Comparison of ENCODE assay signal across 27 mouse cellular contexts in genomic region chr9:60569366-60569765, GRCm38 (mm10). TPM values are rescaled to one million over a fixed set of nuclear protein-coding genes. Genes with fewer than 3 reads are reported as not detected.
DNase-seq lines count a peak whose midpoint lies in the region; ATAC-seq and TF ChIP-seq lines count a peak whose summit lies in the region.
"Had no signal": no experiment of that assay in that cellular context is flagged by ENCODE, and none has a peak within 500 bp of the region (broad histone marks: within the 10 kb centered on the region; RNA-seq: fewer than 3 reads in every experiment).

No protein-coding gene starts in this region.

- H3K4me2 ChIP-seq in forebrain, embryonic 14.5 days (ENCODE audit: low read length), result no peak overlapping the region
- H3K4me2 ChIP-seq in lung, embryonic 14.5 days, result no peak overlapping the region
- H3K4me2 ChIP-seq in lung, postnatal 0 days (replicated peaks; ENCODE audit: low read depth, low read length), result no peak overlapping the region
- H3K4me2 ChIP-seq: limb, embryonic 12.5 days; liver, embryonic 15.5 days; lung, embryonic 15.5 days; midbrain, embryonic 13.5 days had no signal

- no peak for TF ChIP-seq EP300 in lung, postnatal 0 days (IDR thresholded peaks at IDR 0.05)

- no peak overlapping the region for H3K4me3 ChIP-seq in forebrain, embryonic 14.5 days (ENCODE audit: low read depth, low read length)
- no peak overlapping the region for H3K4me3 ChIP-seq in forebrain, embryonic 10.5 days
- no peak overlapping the region for H3K4me3 ChIP-seq in lung, embryonic 14.5 days (ENCODE audit: low read depth, low read length)
- no peak overlapping the region for H3K4me3 ChIP-seq in lung, postnatal 0 days (ENCODE audit: low read depth, low read length)
- no peak overlapping the region for H3K4me3 ChIP-seq in layer of hippocampus, adult 2 months
- H3K4me3 ChIP-seq: gastrocnemius, adult 2 months; hindbrain, embryonic 10.5 days; limb, embryonic 12.5 days; liver, embryonic 15.5 days; lung, embryonic 15.5 days; midbrain, embryonic 13.5 days had no signal

- ATAC-seq in forebrain, embryonic 14.5 days, result no peak
- ATAC-seq in lung, embryonic 14.5 days (ENCODE audit: insufficient read depth), result no peak
- ATAC-seq in lung, postnatal 0 days, result no peak
- ATAC-seq: forebrain, embryonic 16.5 days; intestine, postnatal 0 days; midbrain, embryonic 13.5 days had no signal

- peak; percentile 69 to 75 for DNase-seq in cerebellum, postnatal 10 days
- no peak for DNase-seq in cerebellum, adult 9-10 months
- DNase-seq in forebrain, embryonic 14.5 days (ENCODE audit: low spot score), result peak; percentile 19
- DNase-seq in forebrain, embryonic 10.5 days (ENCODE audit: extremely low spot score, low spot score), result no peak
- DNase-seq in lung, embryonic 14.5 days, result peak; percentile 32
- DNase-seq in lung, postnatal 0 days (ENCODE audit: low spot score), result no peak
- DNase-seq in MN1 (ENCODE audit: low spot score), result peak; percentile 14
- no peak for DNase-seq in layer of hippocampus, adult 2 months (ENCODE audit: low spot score in 2 of 2)
- DNase-seq: adrenal gland, postnatal 10 days; cerebellum, adult 11-12 months; gastrocnemius, adult 2 months; gastrocnemius, postnatal 36 days; heart, postnatal 14 days; kidney, adult 9 months; kidney, postnatal 10 days; layer of hippocampus, adult 9-11 months; lung, postnatal 36 days; right cerebral cortex, postnatal 25 days had no signal

- no peaks in the 10 kb centered on the region for H3K4me1 ChIP-seq in forebrain, embryonic 14.5 days (ENCODE audit: control insufficient read depth, insufficient read depth, low read length)
- no peaks in the 10 kb centered on the region for H3K4me1 ChIP-seq in forebrain, embryonic 10.5 days
- no peaks in the 10 kb centered on the region for H3K4me1 ChIP-seq in lung, embryonic 14.5 days (ENCODE audit: insufficient read depth)
- H3K4me1 ChIP-seq in lung, postnatal 0 days (ENCODE audit: insufficient read depth, low read depth, low read length), result no peaks in the 10 kb centered on the region
- H3K4me1 ChIP-seq: hindbrain, embryonic 10.5 days; limb, embryonic 12.5 days; liver, embryonic 15.5 days; lung, embryonic 15.5 days; midbrain, embryonic 13.5 days had no signal

- H3K9me3 ChIP-seq in forebrain, embryonic 14.5 days (replicated peaks; ENCODE audit: control insufficient read depth, low read length), result no peaks in the 10 kb centered on the region
- no peaks in the 10 kb centered on the region for H3K9me3 ChIP-seq in forebrain, embryonic 10.5 days
- no peaks in the 10 kb centered on the region for H3K9me3 ChIP-seq in lung, embryonic 14.5 days (ENCODE audit: low read depth, low read length)
- no peaks in the 10 kb centered on the region for H3K9me3 ChIP-seq in lung, postnatal 0 days (ENCODE audit: low read length)
- H3K9me3 ChIP-seq: hindbrain, embryonic 10.5 days; limb, embryonic 12.5 days; liver, embryonic 15.5 days; lung, embryonic 15.5 days had no signal

- TF ChIP-seq CTCF in lung, embryonic 14.5 days (IDR thresholded peaks at IDR 0.05; ENCODE audit: low read depth), result no peak
- no peak for TF ChIP-seq CTCF in lung, postnatal 0 days (IDR thresholded peaks at IDR 0.05)
- no peak for TF ChIP-seq CTCF in layer of hippocampus, adult 2 months (conservative IDR thresholded peaks at IDR 0.05)

- H3K36me3 ChIP-seq in forebrain, embryonic 14.5 days (ENCODE audit: control insufficient read depth, insufficient read depth, low read length), result no peaks in the 10 kb centered on the region
- no peaks in the 10 kb centered on the region for H3K36me3 ChIP-seq in forebrain, embryonic 10.5 days (replicated peaks)
- no peaks in the 10 kb centered on the region for H3K36me3 ChIP-seq in lung, embryonic 14.5 days (ENCODE audit: insufficient read depth)
- no peaks in the 10 kb centered on the region for H3K36me3 ChIP-seq in lung, postnatal 0 days (ENCODE audit: insufficient read depth, low read length)
- H3K36me3 ChIP-seq: hindbrain, embryonic 10.5 days; limb, embryonic 12.5 days; liver, embryonic 15.5 days; lung, embryonic 15.5 days had no signal

- WGBS in forebrain, embryonic 14.5 days, result 80% methylated on average over 2 of the region's 2 CpGs
- WGBS in forebrain, embryonic 10.5 days, result 88% methylated on average over 2 of the region's 2 CpGs
- 63% methylated on average over 2 of the region's 2 CpGs for WGBS in lung, embryonic 14.5 days
- 60% methylated on average over 2 of the region's 2 CpGs for WGBS in lung, postnatal 0 days

- no peak overlapping the region for H3K27ac ChIP-seq in forebrain, embryonic 14.5 days (ENCODE audit: low read depth, low read length)
- H3K27ac ChIP-seq in forebrain, embryonic 10.5 days, result no peak overlapping the region
- no peak overlapping the region for H3K27ac ChIP-seq in lung, embryonic 14.5 days (ENCODE audit: low read depth)
- no peak overlapping the region for H3K27ac ChIP-seq in lung, postnatal 0 days (ENCODE audit: low read length)
- no peak overlapping the region for H3K27ac ChIP-seq in layer of hippocampus, adult 2 months
- H3K27ac ChIP-seq: gastrocnemius, adult 2 months; hindbrain, embryonic 10.5 days; limb, embryonic 12.5 days; liver, embryonic 15.5 days; lung, embryonic 15.5 days; midbrain, embryonic 13.5 days had no signal

- H3K27me3 ChIP-seq in forebrain, embryonic 14.5 days (replicated peaks; ENCODE audit: control insufficient read depth, insufficient read depth, low read length), result no peaks in the 10 kb centered on the region
- no peaks in the 10 kb centered on the region for H3K27me3 ChIP-seq in forebrain, embryonic 10.5 days (ENCODE audit: poor library complexity, severe bottlenecking)
- H3K27me3 ChIP-seq in lung, embryonic 14.5 days (ENCODE audit: insufficient read depth, low read length), result no peaks in the 10 kb centered on the region
- no peaks in the 10 kb centered on the region for H3K27me3 ChIP-seq in lung, postnatal 0 days (replicated peaks; ENCODE audit: insufficient read depth, low read length)
- H3K27me3 ChIP-seq: CH12.LX; limb, embryonic 12.5 days; liver, embryonic 15.5 days; lung, embryonic 15.5 days; midbrain, embryonic 13.5 days had no signal

- H3K9ac ChIP-seq in forebrain, embryonic 14.5 days (ENCODE audit: low read length), result no peak overlapping the region
- H3K9ac ChIP-seq in lung, embryonic 14.5 days, result no peak overlapping the region
- H3K9ac ChIP-seq in lung, postnatal 0 days (replicated peaks; ENCODE audit: low read depth), result no peak overlapping the region
- H3K9ac ChIP-seq: limb, embryonic 12.5 days; liver, embryonic 15.5 days; lung, embryonic 15.5 days; midbrain, embryonic 13.5 days had no signal

RNA-seq across cellular contexts. Expression of gene Thsd4, which starts 47.5 kb away (rescaled TPM):
- polyA plus RNA-seq in forebrain, embryonic 14.5 days (2014; fragmentation: Nextera tagmentation; extraction: Ambion mirVana), result 3.4 and 4.9 TPM in 2 replicates
- 3.1 and 3.8 TPM in 2 replicates for polyA plus RNA-seq in forebrain, embryonic 10.5 days (2016; fragmentation: Nextera tagmentation; extraction: Ambion mirVana)
- polyA plus RNA-seq in lung, embryonic 14.5 days (2014; fragmentation: Nextera tagmentation; extraction: Ambion mirVana), result 16.5 and 18.5 TPM in 2 replicates
- 3.4 and 3.6 TPM in 2 replicates for polyA plus RNA-seq in lung, postnatal 0 days (2015; fragmentation: Nextera tagmentation; extraction: Ambion mirVana)
- 10 to 100 TPM; 18.9 to 20.9 TPM for total RNA-seq in layer of hippocampus, adult 2 months (2021)
- total RNA-seq: CH12.LX; monocyte, adult 5-6 weeks had no signal

Comparison
In these comparisons a context has a peak if more than half of its experiments do, and no peak if none do; other contexts are left out.
1. DNase-seq: peak in cerebellum, postnatal 10 days (2 of 2), forebrain, embryonic 14.5 days (single experiment), lung, embryonic 14.5 days (single experiment) and MN1 (single experiment); none in cerebellum, adult 9-10 months (single experiment), forebrain, embryonic 10.5 days (single experiment), lung, postnatal 0 days (single experiment) and layer of hippocampus, adult 2 months (0 of 2).